Mouse (Mus musculus): ENCODE results near the gene Samd10.

Gene Samd10

GRCm38 (mm10) chr2:181591528-181592085, 7.4 kb downstream of the Samd10 start, which contains the start of gene Prpf6:
Prpf6 (plus strand) TSS chr2:181591868.
- peak in 1 of 2 experiments; percentile 34 for DNase-seq

GRCm38 (mm10) chr2:181590471-181590870, 8.5 kb downstream of the Samd10 start:
- DNase-seq, result no peak

DNA sequence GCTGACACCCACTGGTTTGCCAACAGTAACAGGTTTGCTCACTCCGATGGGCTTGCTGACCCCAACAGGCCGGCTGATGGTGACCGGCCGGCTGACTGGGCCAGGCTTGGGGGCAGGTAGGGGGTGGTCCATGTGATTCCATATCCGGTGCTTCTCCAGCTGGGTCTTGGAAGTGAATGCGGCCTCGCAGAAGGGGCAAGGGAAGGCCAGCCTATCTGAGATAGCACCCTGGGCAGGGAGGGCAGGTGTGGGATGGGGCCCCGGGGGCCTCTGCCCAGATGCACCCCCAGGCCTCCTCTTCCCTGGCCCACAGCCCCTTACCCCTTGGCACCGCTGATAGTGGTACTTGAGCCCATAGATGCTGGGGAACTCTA, 9.3 kb downstream of the Samd10 start:
- DNase-seq, result no peak

GRCm38 (mm10) chr2:181589011-181589731, 9.8 kb downstream of the Samd10 start:
- DNase-seq, result peak; percentile 35 to 46

GRCm38 (mm10) chr2:181588229-181588780, 10.7 kb downstream of the Samd10 start:
- peak in 1 of 2 experiments; percentile 24 for DNase-seq

DNA sequence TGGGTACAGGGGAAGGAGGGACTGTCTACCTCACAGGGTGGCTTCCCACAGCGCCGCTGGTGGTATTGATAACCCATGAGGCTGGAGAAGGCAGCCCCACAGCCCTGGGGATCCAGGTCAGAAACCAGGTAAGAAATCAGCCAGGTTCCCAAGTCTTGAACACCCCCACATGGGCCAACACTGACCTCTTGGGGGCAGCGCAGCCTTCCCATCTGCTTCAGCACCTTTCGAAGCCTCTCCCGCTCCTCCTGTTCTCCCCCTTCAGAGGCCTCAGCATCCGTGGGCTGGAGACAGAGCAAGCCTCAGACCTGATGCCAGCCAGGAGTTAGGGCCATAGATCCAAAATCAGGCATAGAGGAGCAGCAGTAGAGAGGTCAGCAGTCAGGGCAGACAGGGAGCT, 11.2 kb downstream of the Samd10 start:
- no peak for DNase-seq

DNA sequence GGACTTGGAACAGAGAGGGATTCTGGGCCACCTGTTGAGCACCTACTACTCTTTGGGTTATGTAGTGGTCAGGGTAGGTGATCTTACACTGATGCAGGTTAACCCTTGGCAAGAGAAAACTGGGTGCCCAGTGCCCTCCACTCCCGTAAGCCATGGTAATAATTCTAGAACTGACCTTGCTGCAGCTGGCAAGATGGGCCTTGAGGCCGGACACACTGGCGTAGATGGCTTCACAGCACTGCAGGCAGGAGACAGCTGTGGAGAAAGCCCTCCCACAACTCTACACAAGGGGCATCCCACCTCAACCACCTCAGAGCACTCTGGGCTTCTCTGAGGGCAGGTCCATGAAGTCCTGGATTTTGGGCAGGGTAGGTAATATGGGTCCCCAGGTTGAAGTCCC, 12.9 kb downstream of the Samd10 start:
- DNase-seq, result no peak

- DNase-seq, result no peak
Measured at GRCm38 (mm10) chr2:181585506-181585905, 13.5 kb downstream of the Samd10 start.

- peak in 1 of 2 experiments; percentile 8 for DNase-seq
Measured at GRCm38 (mm10) chr2:181584411-181584942, 14.5 kb downstream of the Samd10 start, which contains the start of gene Uckl1. Uckl1 (minus strand) TSS chr2:181584892.

DNA sequence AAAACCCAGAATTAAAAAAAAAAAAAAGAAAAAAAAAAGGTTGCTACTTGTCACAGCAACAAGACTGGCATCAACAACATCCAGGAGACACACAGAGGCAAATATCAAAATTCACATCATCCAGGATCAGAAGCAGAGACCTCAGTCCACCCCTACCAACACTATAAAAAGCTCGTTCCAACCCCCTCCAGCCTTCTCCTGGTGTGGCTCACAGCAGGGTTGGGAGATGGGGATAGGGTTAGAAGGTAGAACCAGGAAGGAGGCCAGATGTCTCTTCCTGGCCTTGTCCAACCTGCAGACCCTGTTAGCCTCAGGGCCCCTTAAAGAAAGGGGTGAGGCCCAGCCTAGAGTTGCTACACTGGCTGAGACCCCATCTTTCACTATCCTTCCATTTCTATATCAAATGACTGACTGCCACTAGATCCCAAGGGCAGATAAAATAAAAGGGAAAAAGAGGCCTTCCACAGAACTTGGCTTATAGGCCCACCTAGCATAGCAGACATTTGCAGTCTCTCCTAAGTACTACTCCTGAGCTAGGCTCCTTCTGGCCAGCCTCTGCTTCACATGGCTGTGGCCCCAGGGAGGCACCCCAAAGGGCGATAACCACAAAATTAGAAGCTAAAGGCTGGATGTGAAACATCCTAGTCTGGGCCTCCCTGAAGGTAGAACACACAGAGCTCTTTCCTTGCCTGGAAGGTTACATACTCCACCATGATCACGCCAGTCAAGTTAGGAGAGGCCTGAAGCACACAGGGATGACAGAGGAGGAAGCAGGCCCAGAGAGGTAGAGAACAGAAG, 15.4 kb downstream of the Samd10 start:
- no peak for DNase-seq

GRCm38 (mm10) chr2:181582939-181583338, 16.1 kb downstream of the Samd10 start:
- peak; percentile 4 to 12 for DNase-seq

GRCm38 (mm10) chr2:181582358-181582757, 16.7 kb downstream of the Samd10 start:
- peak; percentile 13 to 31 for DNase-seq

DNA sequence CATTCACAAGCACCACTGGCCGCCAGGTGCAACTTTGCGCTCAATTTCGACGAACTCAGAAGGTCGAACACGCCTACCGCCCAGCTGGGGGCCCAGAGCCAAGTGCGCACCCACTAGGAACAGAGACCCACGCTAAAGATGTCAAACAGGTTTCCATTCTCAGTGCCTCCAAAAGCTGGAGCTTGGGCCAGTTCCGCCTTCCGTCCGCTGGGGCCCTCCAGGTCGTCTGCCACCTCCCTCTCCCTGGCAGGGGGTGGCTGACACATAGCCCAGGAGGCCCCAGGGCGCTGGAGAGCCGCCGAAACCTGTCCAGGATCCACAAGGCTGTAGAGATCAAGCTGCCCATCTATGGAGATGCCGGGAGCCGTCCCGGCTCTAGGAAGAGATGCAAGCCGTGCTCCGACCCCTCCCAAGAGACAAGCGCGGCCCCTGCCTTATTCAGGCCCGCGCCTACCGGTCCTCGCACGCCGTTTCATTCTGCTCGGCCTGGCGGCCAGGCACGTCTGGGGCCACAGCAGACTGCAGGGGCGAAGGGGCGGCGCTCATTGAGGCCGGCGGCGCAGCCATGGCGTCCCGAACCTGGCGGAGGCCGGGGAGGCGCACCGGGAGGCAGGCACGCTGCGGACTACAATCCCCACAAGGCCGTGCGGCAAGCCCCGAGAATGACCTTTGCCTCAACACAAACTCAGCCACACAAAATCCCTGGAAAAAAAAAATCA, 17.5 kb downstream of the Samd10 start:
- DNase-seq, result peak; percentile 90

DNA sequence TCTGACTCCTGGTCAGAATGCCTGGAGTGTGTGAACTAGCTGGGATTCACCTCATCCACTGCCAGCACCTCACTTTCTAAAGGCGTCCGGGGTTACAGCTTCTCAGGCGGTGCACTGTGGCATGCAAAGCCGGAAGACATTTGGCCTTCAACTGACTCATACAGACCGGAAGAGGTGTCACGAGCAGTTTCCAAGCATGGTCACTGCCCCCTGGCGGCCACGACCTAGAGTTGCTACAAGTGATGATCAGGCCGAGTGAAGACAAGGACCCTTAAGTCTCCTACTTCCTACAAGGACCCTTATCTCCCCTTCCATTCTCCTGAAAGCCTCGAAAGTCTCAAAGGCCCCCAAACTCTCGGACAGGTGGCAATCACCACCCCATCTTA, 18.0 kb downstream of the Samd10 start:
- DNase-seq, result peak; percentile 81 to 88

GRCm38 (mm10) chr2:181580131-181580772, 18.8 kb downstream of the Samd10 start:
- DNase-seq, result peak in 1 of 2 experiments; percentile 5

- no peak for DNase-seq
Measured at GRCm38 (mm10) chr2:181579681-181580080, 19.3 kb downstream of the Samd10 start.

- DNase-seq, result peak in 1 of 2 experiments; percentile 8
Measured at GRCm38 (mm10) chr2:181578790-181579618, 20.0 kb downstream of the Samd10 start.

- DNase-seq, result peak; percentile 65 to 79
Measured at GRCm38 (mm10) chr2:181577981-181578581, 20.9 kb downstream of the Samd10 start.

DNA sequence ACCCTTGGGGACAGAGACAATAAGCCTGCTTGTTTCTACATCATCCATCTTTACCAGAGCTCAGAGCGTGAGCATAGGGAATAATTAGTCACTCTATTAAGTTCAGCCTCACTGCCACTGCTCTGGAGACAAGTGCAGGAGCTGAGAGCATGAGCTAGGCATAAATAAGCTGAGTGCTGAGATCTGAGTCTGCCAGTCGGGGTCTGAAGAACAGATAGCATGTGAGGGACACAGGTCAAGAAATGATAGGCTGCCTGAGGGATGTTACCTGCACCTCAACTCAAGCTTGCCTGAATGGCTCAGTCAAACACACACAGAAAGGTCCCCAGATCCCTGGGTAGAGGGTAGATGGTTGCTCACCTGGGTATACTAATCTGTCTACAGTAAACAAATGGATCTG, 21.9 kb downstream of the Samd10 start:
- peak; percentile 9 to 21 for DNase-seq

- DNase-seq, result peak in 1 of 2 experiments; percentile 12
Measured at GRCm38 (mm10) chr2:181576613-181577012, 22.4 kb downstream of the Samd10 start.
